ENCODE assay signal across 9 mouse cellular contexts in the genomic region with DNA sequence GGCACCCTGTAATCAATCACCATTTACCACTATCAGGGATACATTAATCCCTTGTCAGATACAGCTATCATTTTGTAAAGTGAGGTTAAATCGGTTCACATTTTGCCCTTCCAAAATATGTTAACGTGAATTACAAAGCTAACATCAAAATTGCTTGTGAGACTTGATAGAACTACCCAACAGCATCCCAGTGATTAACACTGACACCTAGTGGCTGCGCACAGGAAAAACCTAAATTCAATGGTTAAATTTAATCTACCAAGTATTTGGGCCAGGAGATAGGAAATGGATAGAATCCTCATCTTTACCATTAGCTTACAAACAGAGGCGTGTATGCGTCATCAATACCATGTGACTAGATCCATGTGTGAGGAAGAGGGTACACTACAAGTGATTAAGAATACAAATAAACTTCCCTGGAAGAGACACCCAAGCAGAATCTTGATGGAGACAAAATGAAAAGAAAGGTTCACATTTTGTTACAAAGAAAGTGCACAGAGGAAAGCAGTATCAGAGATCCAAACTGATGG. TPM values are rescaled to one million over a fixed set of nuclear protein-coding genes. Genes with fewer than 3 reads are reported as not detected.
A peak's percentile ranks its signal among the peaks of the same experiment; 100 is the strongest.
DNase-seq lines count a peak whose midpoint lies in the region; ATAC-seq lines count a peak whose summit lies in the region.
"Had no signal": no experiment of that assay in that cellular context is flagged by ENCODE, and none has a peak within 500 bp of the region (broad histone marks: within the 10 kb centered on the region; RNA-seq: fewer than 3 reads in every experiment).

No protein-coding gene starts in this region.

- H3K4me2 ChIP-seq in midbrain, embryonic 11.5 days, result no peak overlapping the region
- H3K4me2 ChIP-seq in kidney, embryonic 14.5 days (replicated peaks; ENCODE audit: low read depth, low read length), result no peak overlapping the region
- H3K4me2 ChIP-seq in midbrain, embryonic 14.5 days (ENCODE audit: low read length), result no peak overlapping the region

- no peak overlapping the region for H3K27ac ChIP-seq in midbrain, embryonic 11.5 days (ENCODE audit: low read depth, low read length)
- no peak overlapping the region for H3K27ac ChIP-seq in midbrain, embryonic 10.5 days (replicated peaks)
- no peak overlapping the region for H3K27ac ChIP-seq in kidney, embryonic 14.5 days (ENCODE audit: low read depth, low read length)
- H3K27ac ChIP-seq in midbrain, embryonic 14.5 days (replicated peaks; ENCODE audit: low read depth, low read length), result no peak overlapping the region

- 19% methylated on average over 5 of the region's 5 CpGs for WGBS in midbrain, embryonic 11.5 days
- WGBS in midbrain, embryonic 10.5 days, result 25% methylated on average over 5 of the region's 5 CpGs
- 24% methylated on average over 5 of the region's 5 CpGs for WGBS in kidney, embryonic 14.5 days
- WGBS in midbrain, embryonic 14.5 days, result 18% methylated on average over 5 of the region's 5 CpGs

- peak; percentile 46; the same call in 1 of the 2 replicates for ATAC-seq in midbrain, embryonic 11.5 days (ENCODE audit: low FRiP score)
- ATAC-seq in kidney, embryonic 14.5 days (ENCODE audit: low FRiP score, low TSS enrichment), result 0 out of 2 replicates have a peak, but pooled peaks have one; percentile 49
- ATAC-seq in midbrain, embryonic 14.5 days (ENCODE audit: low FRiP score, low TSS enrichment), result no peak

- DNase-seq in cerebellum, postnatal 14 days, result peak; percentile 48 to 58
- DNase-seq in cerebellum, adult 9-11 months, result no peak
- DNase-seq in midbrain, embryonic 11.5 days (ENCODE audit: low spot score, missing footprints), result no peak
- no peak for DNase-seq in midbrain, embryonic 10.5 days (ENCODE audit: low spot score)
- DNase-seq in brain, embryonic 18.5 days (ENCODE audit: low read depth, low spot score), result peak; percentile 14
- peak; percentile 75 for DNase-seq in midbrain, embryonic 14.5 days
- no peak for DNase-seq in testis, postnatal 14 days (ENCODE audit: low spot score)

- no peaks in the 10 kb centered on the region for H3K27me3 ChIP-seq in midbrain, embryonic 11.5 days (ENCODE audit: control insufficient read depth, insufficient read depth, low read length)
- H3K27me3 ChIP-seq in midbrain, embryonic 10.5 days (ENCODE audit: low read depth, poor library complexity, severe bottlenecking), result no peaks in the 10 kb centered on the region
- H3K27me3 ChIP-seq in kidney, embryonic 14.5 days (ENCODE audit: control insufficient read depth, insufficient read depth, low read length), result no peaks in the 10 kb centered on the region
- no peaks in the 10 kb centered on the region for H3K27me3 ChIP-seq in midbrain, embryonic 14.5 days (ENCODE audit: control insufficient read depth, insufficient read depth, low read length)

- H3K36me3 ChIP-seq in midbrain, embryonic 11.5 days (ENCODE audit: control insufficient read depth, insufficient read depth, low read length), result no peaks in the 10 kb centered on the region
- no peaks in the 10 kb centered on the region for H3K36me3 ChIP-seq in midbrain, embryonic 10.5 days
- no peaks in the 10 kb centered on the region for H3K36me3 ChIP-seq in kidney, embryonic 14.5 days (ENCODE audit: control insufficient read depth, insufficient read depth, low read length)
- no peaks in the 10 kb centered on the region for H3K36me3 ChIP-seq in midbrain, embryonic 14.5 days (ENCODE audit: control insufficient read depth, insufficient read depth, low read length)

- no peaks in the 10 kb centered on the region for H3K9me3 ChIP-seq in midbrain, embryonic 11.5 days (ENCODE audit: control insufficient read depth, low read length)
- no peaks in the 10 kb centered on the region; the same call in 1 of the 2 replicates for H3K9me3 ChIP-seq in midbrain, embryonic 10.5 days (replicated peaks)
- no peaks in the 10 kb centered on the region for H3K9me3 ChIP-seq in kidney, embryonic 14.5 days (ENCODE audit: control insufficient read depth, low read length)
- no peaks in the 10 kb centered on the region for H3K9me3 ChIP-seq in midbrain, embryonic 14.5 days (ENCODE audit: control insufficient read depth, low read length)

- H3K9ac ChIP-seq in midbrain, embryonic 11.5 days (ENCODE audit: low read length), result no peak overlapping the region
- no peak overlapping the region for H3K9ac ChIP-seq in kidney, embryonic 14.5 days (ENCODE audit: low read depth, low read length)
- no peak overlapping the region for H3K9ac ChIP-seq in midbrain, embryonic 14.5 days (replicated peaks; ENCODE audit: low read length)

- no peak overlapping the region for H3K4me3 ChIP-seq in midbrain, embryonic 11.5 days (ENCODE audit: low read depth, low read length)
- no peak overlapping the region for H3K4me3 ChIP-seq in midbrain, embryonic 10.5 days
- no peak overlapping the region for H3K4me3 ChIP-seq in kidney, embryonic 14.5 days (ENCODE audit: low read length)
- H3K4me3 ChIP-seq in midbrain, embryonic 14.5 days (replicated peaks; ENCODE audit: low read depth, low read length), result no peak overlapping the region

- H3K4me1 ChIP-seq in midbrain, embryonic 11.5 days (ENCODE audit: control insufficient read depth, insufficient read depth, low read length), result no peaks in the 10 kb centered on the region
- no peaks in the 10 kb centered on the region for H3K4me1 ChIP-seq in midbrain, embryonic 10.5 days
- no peaks in the 10 kb centered on the region for H3K4me1 ChIP-seq in kidney, embryonic 14.5 days (ENCODE audit: control insufficient read depth, insufficient read depth, low read length)
- H3K4me1 ChIP-seq in midbrain, embryonic 14.5 days (ENCODE audit: control insufficient read depth, insufficient read depth, low read length), result no peaks in the 10 kb centered on the region

RNA-seq across cellular contexts. Expression of gene Pou1f1, which starts 47.8 kb away (rescaled TPM):
- not detected in 2 replicates for polyA plus RNA-seq in midbrain, embryonic 11.5 days (2014; fragmentation: Nextera tagmentation; extraction: Ambion mirVana)
- not detected in 2 replicates for polyA plus RNA-seq in midbrain, embryonic 10.5 days (2016; fragmentation: Nextera tagmentation; extraction: Ambion mirVana)
- polyA plus RNA-seq in kidney, embryonic 14.5 days (2014; fragmentation: Nextera tagmentation; extraction: Ambion mirVana), result not detected in 2 replicates
- not detected in 2 replicates for polyA plus RNA-seq in midbrain, embryonic 14.5 days (2014; fragmentation: Nextera tagmentation; extraction: Ambion mirVana)
- polyA plus RNA-seq: lung, embryonic 16.5 days had no signal

Comparison
In these comparisons a context has a peak if more than half of its experiments do, and no peak if none do; other contexts are left out.
1. DNase-seq: peak in cerebellum, postnatal 14 days (2 of 2), brain, embryonic 18.5 days (single experiment) and midbrain, embryonic 14.5 days (single experiment); none in cerebellum, adult 9-11 months (single experiment), midbrain, embryonic 11.5 days (single experiment), midbrain, embryonic 10.5 days (single experiment) and testis, postnatal 14 days (single experiment).